Mouse (Mus musculus) splenic B cell, adult 2 months (primary cell): ENCODE measurements at regions not wholly inside any gene's neighbourhood (a gene's known extent, or its start where the extent isn't known, plus 50 kb on each side); places are given as distances from the start of the nearest gene placed in this dataset.

Experiments
- DNase-seq: peaks from one replicate; pipeline ENCODE4 v3.0.0-alpha.2; 2011; ENCODE audit warnings: low read depth, low spot score
- H3K27me3 ChIP-seq: 2 replicates; pipeline ENCODE4 v1.6.1; 2012; ENCODE audit warnings: mild to moderate bottlenecking, low read length, moderate library complexity, mixed read lengths; ENCODE audit not compliant: control insufficient read depth, poor library complexity, insufficient read depth, severe bottlenecking
- H3K36me3 ChIP-seq: 2 replicates; pipeline ENCODE4 v1.6.1; 2012; ENCODE audit warnings: mild to moderate bottlenecking, low read length, moderate library complexity, mixed read lengths; ENCODE audit not compliant: control insufficient read depth, poor library complexity, insufficient read depth, severe bottlenecking

GRCm38 (mm10) chr10:125467503-125467902 lies 78.2 kb upstream of the Slc16a7 start:
- H3K36me3 ChIP-seq: no peaks in the 10 kb centered on the region
- no peaks in the 10 kb centered on the region for H3K27me3 ChIP-seq
- no peak for DNase-seq

- Histone ChIP-seq H3K36me3 (no peaks in the 10 kb centered on the region), H3K27me3 (no peaks in the 10 kb centered on the region)
- DNase-seq: no peak
These were observed 99.1 kb upstream of the Slc16a7 start for GRCm38 (mm10) chr10:125488350-125488749.

- no peak for DNase-seq
- Histone ChIP-seq H3K27me3 (no peaks in the 10 kb centered on the region), H3K36me3 (no peaks in the 10 kb centered on the region)
These were observed 101.1 kb upstream of the Slc16a7 start for GRCm38 (mm10) chr10:125490395-125490794.

GRCm38 (mm10) chr10:125494489-125494888 lies 105.2 kb upstream of the Slc16a7 start:
- H3K36me3 ChIP-seq: no peaks in the 10 kb centered on the region
- no peaks in the 10 kb centered on the region for H3K27me3 ChIP-seq
- no peak for DNase-seq

GRCm38 (mm10) chr10:125498347-125498746 lies 109.1 kb upstream of the Slc16a7 start:
- H3K27me3 ChIP-seq: no peaks in the 10 kb centered on the region
- no peaks in the 10 kb centered on the region for H3K36me3 ChIP-seq
- peak; percentile 7 for DNase-seq

GRCm38 (mm10) chr10:125500338-125500737 lies 111.1 kb upstream of the Slc16a7 start:
- no peak for DNase-seq
- no peaks in the 10 kb centered on the region for H3K27me3 ChIP-seq
- no peaks in the 10 kb centered on the region for H3K36me3 ChIP-seq

- Histone ChIP-seq H3K27me3 (no peaks in the 10 kb centered on the region), H3K36me3 (no peaks in the 10 kb centered on the region)
- no peak for DNase-seq
These were observed 125.8 kb upstream of the Slc16a7 start for GRCm38 (mm10) chr10:125515026-125515425.

GRCm38 (mm10) chr10:125530876-125531275 lies 141.6 kb upstream of the Slc16a7 start:
- Histone ChIP-seq H3K27me3 (no peaks in the 10 kb centered on the region), H3K36me3 (no peaks in the 10 kb centered on the region)
- DNase-seq: no peak

- H3K27me3 ChIP-seq: no peaks in the 10 kb centered on the region
- H3K36me3 ChIP-seq: no peaks in the 10 kb centered on the region
- DNase-seq: peak; percentile 41
These were observed 149.1 kb upstream of the Slc16a7 start for GRCm38 (mm10) chr10:125538316-125538715.

GRCm38 (mm10) chr10:125586489-125587147 lies 197.4 kb upstream of the Slc16a7 start:
- H3K27me3 ChIP-seq: no peaks in the 10 kb centered on the region
- DNase-seq: no peak

GRCm38 (mm10) chr10:125593006-125593405 lies 203.7 kb upstream of the Slc16a7 start:
- no peak for DNase-seq
- Histone ChIP-seq H3K36me3 (no peaks in the 10 kb centered on the region), H3K27me3 (no peaks in the 10 kb centered on the region)

More at GRCm38 (mm10) chr10:125586489-125587147, 197.4 kb upstream of the Slc16a7 start:
- no peaks in the 10 kb centered on the region for H3K36me3 ChIP-seq

GRCm38 (mm10) chr10:125607787-125608617 lies 218.7 kb upstream of the Slc16a7 start:
- Histone ChIP-seq H3K27me3 (no peaks in the 10 kb centered on the region), H3K36me3 (no peaks in the 10 kb centered on the region)
- no peak for DNase-seq

GRCm38 (mm10) chr10:125610353-125610752 lies 221.1 kb upstream of the Slc16a7 start:
- DNase-seq: no peak
- no peaks in the 10 kb centered on the region for H3K36me3 ChIP-seq
- H3K27me3 ChIP-seq: no peaks in the 10 kb centered on the region

- no peaks in the 10 kb centered on the region for H3K27me3 ChIP-seq
- H3K36me3 ChIP-seq: no peaks in the 10 kb centered on the region
- no peak for DNase-seq
These were observed 223.5 kb upstream of the Slc16a7 start for GRCm38 (mm10) chr10:125612773-125613172.

- DNase-seq: no peak
- H3K27me3 ChIP-seq: no peaks in the 10 kb centered on the region
- no peaks in the 10 kb centered on the region for H3K36me3 ChIP-seq
These were observed 232.1 kb upstream of the Slc16a7 start for GRCm38 (mm10) chr10:125621376-125621775.
